Mouse (Mus musculus): ENCODE data around the gene Ski. TPM values are rescaled to one million over a fixed set of nuclear protein-coding genes. Genes with fewer than 3 reads are reported as not detected.

Ski gene
- total and polyA plus RNA-seq, 2 experiments from 2014 or later: 8.8 to 69.8 TPM

DNA sequence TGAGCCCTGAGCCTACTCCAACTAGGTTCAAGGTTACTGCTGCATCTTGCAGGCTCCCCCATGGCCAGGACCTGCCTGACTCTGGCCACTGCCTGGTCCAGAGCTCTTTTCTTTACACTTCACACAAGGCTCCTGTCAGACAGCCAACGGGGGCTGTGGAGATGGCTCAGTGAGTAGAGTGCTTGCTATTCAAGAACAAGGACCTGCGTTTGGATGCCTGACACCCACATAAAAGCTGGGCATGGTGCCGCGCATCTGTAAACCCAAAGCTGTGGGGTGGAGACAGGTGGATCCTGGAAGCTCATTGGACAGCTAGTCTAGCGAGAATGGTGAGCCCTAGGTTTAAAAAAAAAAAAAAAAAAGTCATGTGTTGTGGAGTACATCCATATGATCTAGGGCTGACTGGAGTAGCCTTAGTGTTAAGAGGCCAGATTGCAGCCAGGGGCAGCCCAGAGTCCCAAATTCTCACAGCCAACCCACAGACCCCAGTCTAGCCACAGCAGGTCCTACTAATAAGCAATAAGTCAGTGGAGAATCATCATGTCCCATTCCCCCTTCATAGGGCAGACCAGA, 50.3 kb downstream of the Ski start:
- no peaks in the 10 kb centered on the region for H3K27me3 ChIP-seq (ENCODE audit: insufficient read depth, low read length)
- H3K9me3 ChIP-seq (ENCODE audit: low read length): no peaks in the 10 kb centered on the region
- ATAC-seq (no peak), DNase-seq (ENCODE audit: low spot score) (peak; percentile 57)
- WGBS: 38% methylated on average over 5 of the region's 5 CpGs
- no peaks in the 10 kb centered on the region for H3K36me3 ChIP-seq (ENCODE audit: insufficient read depth, low read length)
- H3K9ac ChIP-seq (replicated peaks; ENCODE audit: low read length): no peak overlapping the region
- TF ChIP-seq CTCF (IDR thresholded peaks at IDR 0.05; ENCODE audit: low read depth): no peak
- peak overlapping the region; percentile 84 for H3K27ac ChIP-seq
- peaks cover 51% of the 10 kb centered on the region for H3K4me1 ChIP-seq (ENCODE audit: insufficient read depth, low read length)
- H3K4me2 ChIP-seq (ENCODE audit: low read depth, low read length): peak overlapping the region; percentile 36; the same call in 1 of the 2 replicates
- H3K4me3 ChIP-seq (ENCODE audit: low read length): no peak overlapping the region

DNA sequence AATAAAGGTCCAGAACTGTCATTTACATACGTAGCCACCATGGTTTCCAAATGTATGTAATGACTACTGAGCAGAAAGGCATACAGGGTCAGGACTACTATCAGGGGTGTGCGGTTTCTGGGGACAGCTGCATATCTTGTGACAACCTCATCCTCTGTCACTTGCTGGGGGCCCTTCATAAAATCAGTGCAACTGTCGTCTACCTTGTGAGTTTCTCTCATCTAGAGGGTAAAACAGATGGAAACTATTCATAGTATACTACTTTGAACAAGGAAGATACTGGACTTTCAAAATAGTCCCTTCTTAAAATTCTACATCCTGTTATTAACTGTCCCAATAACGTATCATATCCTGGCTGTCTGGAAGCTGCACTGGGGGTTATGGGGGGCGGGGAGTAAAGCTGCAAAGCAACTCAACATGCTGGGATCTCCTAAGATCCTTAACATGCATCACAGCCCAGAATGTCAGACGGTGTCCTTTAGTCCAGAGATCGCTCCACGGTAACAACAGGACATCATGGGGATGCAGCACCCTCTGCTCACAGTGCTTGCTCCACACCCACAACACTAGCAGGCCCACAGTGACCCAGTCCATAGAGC, 51.7 kb downstream of the Ski start:
- WGBS: 73% methylated on average over 8 of the region's 8 CpGs

DNA sequence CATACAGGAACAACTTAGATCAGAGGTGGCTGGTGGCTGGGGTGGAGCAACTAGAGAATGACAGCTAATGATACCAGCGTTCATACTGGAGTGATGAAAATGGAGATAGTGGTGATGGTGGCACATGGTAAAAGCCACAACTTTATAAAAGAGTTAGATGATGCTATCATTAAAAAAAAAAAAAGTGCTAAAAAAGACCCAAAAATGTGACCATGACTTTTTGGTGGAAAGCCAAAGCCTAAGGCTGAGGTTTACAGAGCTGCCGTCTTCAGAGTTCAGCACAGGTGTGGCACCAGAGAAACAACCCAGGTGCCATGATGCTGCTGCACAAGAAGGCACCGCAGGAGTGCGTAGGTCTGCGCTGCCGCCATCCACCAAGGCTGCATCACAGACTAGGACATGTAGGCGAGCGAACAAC, 53.5 kb downstream of the Ski start:
- H3K27me3 ChIP-seq (ENCODE audit: insufficient read depth, low read length): no peaks in the 10 kb centered on the region
- H3K27ac ChIP-seq: no peak overlapping the region
- TF ChIP-seq CTCF (IDR thresholded peaks at IDR 0.05; ENCODE audit: low read depth): no peak
- 91% methylated on average over 8 of the region's 8 CpGs for WGBS
- DNase-seq (ENCODE audit: low spot score) (no peak), ATAC-seq (no peak)
- H3K4me1 ChIP-seq (ENCODE audit: insufficient read depth, low read length): peaks cover 45% of the 10 kb centered on the region
- H3K9me3 ChIP-seq (ENCODE audit: low read length): no peaks in the 10 kb centered on the region
- H3K36me3 ChIP-seq (ENCODE audit: insufficient read depth, low read length): no peaks in the 10 kb centered on the region
- H3K4me3 ChIP-seq (ENCODE audit: low read length): no peak overlapping the region
- H3K4me2 ChIP-seq (ENCODE audit: low read depth, low read length): no peak overlapping the region
- H3K9ac ChIP-seq (replicated peaks; ENCODE audit: low read length): no peak overlapping the region

More for the DNA sequence above, 51.7 kb downstream of the Ski start:
- DNase-seq (ENCODE audit: low spot score) (no peak), ATAC-seq (no peak)
- Histone ChIP-seq H3K36me3 (ENCODE audit: insufficient read depth, low read length) (no peaks in the 10 kb centered on the region), H3K9me3 (ENCODE audit: low read length) (no peaks in the 10 kb centered on the region), H3K27me3 (ENCODE audit: insufficient read depth, low read length) (no peaks in the 10 kb centered on the region), H3K9ac (replicated peaks; ENCODE audit: low read length) (no peak overlapping the region), H3K27ac (peak overlapping the region; percentile 84; the same call in 1 of the 2 replicates), H3K4me1 (ENCODE audit: insufficient read depth, low read length) (peaks cover 41% of the 10 kb centered on the region), H3K4me3 (ENCODE audit: low read length) (no peak overlapping the region), H3K4me2 (ENCODE audit: low read depth, low read length) (no peak overlapping the region)
- no peak for TF ChIP-seq CTCF (IDR thresholded peaks at IDR 0.05; ENCODE audit: low read depth)

DNA sequence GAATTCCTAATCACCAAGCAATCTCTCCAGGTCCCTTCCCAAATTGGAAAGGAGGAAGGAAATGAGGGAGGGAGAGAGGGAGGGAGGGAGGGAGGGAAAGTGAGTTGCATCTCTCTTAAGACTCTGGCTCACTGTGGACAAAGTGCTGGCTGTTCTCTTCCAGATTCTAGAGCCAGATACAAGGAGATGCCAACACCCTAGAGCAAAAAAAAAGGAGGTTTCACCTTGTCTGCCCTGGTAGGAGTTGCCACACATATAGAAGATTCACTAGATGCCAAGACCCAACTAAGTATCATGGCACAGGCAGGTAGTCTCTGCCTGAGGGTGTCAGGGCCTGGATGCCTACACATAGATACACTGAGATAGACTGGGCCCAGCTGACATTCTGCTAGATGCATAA, 56.5 kb downstream of the Ski start:
- ATAC-seq: no peak
- H3K4me3 ChIP-seq (ENCODE audit: low read length): no peak overlapping the region

DNA sequence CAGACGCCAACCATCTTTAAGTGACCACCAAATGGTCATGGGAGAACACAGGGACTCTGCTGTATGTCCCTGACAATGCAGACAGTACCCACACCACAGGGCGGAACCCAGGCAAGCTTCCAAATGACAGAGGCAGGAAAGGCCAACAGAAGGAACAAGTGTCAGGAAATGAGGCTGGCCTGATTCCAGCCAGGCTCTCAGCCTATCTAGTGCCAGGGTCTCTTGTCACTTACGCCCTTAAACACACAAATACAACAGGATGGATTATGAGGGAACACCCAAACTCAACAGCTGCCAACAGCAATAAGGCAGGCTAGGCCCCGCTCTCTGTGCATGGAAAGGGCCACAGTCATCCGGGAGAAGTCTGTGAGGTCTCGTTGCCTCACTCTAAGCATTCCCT, 57.8 kb downstream of the Ski start:
- Histone ChIP-seq H3K9me3 (ENCODE audit: low read length) (no peaks in the 10 kb centered on the region), H3K36me3 (ENCODE audit: insufficient read depth, low read length) (no peaks in the 10 kb centered on the region; the same call in 1 of the 2 replicates), H3K4me2 (ENCODE audit: low read depth, low read length) (no peak overlapping the region), H3K27ac (no peak overlapping the region; the same call in 1 of the 2 replicates), H3K4me3 (ENCODE audit: low read length) (no peak overlapping the region), H3K4me1 (ENCODE audit: insufficient read depth, low read length) (peaks cover 24% of the 10 kb centered on the region; the same call in 1 of the 2 replicates), H3K9ac (replicated peaks; ENCODE audit: low read length) (no peak overlapping the region), H3K27me3 (ENCODE audit: insufficient read depth, low read length) (no peaks in the 10 kb centered on the region)
- TF ChIP-seq CTCF (IDR thresholded peaks at IDR 0.05; ENCODE audit: low read depth): no peak
- 50% methylated on average over 6 of the region's 6 CpGs for WGBS
- peak; percentile 33; the same call in 1 of the 2 replicates for ATAC-seq
- peak; percentile 72 for DNase-seq (ENCODE audit: low spot score)

More for the DNA sequence above, 56.5 kb downstream of the Ski start:
- TF ChIP-seq CTCF (IDR thresholded peaks at IDR 0.05; ENCODE audit: low read depth): no peak
- Histone ChIP-seq H3K9ac (replicated peaks; ENCODE audit: low read length) (no peak overlapping the region), H3K4me2 (ENCODE audit: low read depth, low read length) (no peak overlapping the region), H3K27ac (no peak overlapping the region), H3K9me3 (ENCODE audit: low read length) (no peaks in the 10 kb centered on the region), H3K36me3 (ENCODE audit: insufficient read depth, low read length) (no peaks in the 10 kb centered on the region), H3K27me3 (ENCODE audit: insufficient read depth, low read length) (no peaks in the 10 kb centered on the region), H3K4me1 (ENCODE audit: insufficient read depth, low read length) (peaks cover 27% of the 10 kb centered on the region; the same call in 1 of the 2 replicates)
- DNase-seq (ENCODE audit: low spot score): no peak

DNA sequence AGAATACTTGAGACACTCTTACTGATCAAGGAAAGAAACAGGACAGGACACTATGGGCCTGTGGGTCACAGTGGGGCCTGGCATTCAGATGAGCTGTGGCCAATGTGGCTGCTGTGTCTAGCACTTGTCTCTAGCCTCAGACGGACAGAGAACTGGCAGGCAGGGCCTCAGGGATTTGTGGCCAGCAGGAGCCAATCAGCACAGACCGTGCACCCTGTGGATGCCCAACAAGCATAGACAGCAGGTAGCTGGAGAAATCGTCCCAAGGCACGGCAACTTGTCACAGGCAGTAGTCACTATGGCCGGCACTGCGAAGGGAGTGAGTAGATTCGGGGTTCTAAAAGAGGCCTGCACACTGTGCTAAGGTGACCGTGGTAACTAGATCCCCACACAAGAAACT, 58.7 kb downstream of the Ski start:
- H3K9ac ChIP-seq (replicated peaks; ENCODE audit: low read length): no peak overlapping the region
- no peak overlapping the region for H3K4me2 ChIP-seq (ENCODE audit: low read depth, low read length)
- H3K4me1 ChIP-seq (ENCODE audit: insufficient read depth, low read length): peaks cover 24% of the 10 kb centered on the region; the same call in 1 of the 2 replicates
- DNase-seq (ENCODE audit: low spot score) (no peak), ATAC-seq (0 out of 2 replicates have a peak, but pooled peaks have one; percentile 22)
- no peak overlapping the region for H3K4me3 ChIP-seq (ENCODE audit: low read length)
- no peaks in the 10 kb centered on the region for H3K9me3 ChIP-seq (ENCODE audit: low read length)
- no peak for TF ChIP-seq CTCF (IDR thresholded peaks at IDR 0.05; ENCODE audit: low read depth)
- 0 out of 2 replicates have a peak overlapping the region, but pooled peaks have one; percentile 8 for H3K27ac ChIP-seq
- H3K36me3 ChIP-seq (ENCODE audit: insufficient read depth, low read length): peaks cover 9% of the 10 kb centered on the region; the same call in 1 of the 2 replicates
- H3K27me3 ChIP-seq (ENCODE audit: insufficient read depth, low read length): no peaks in the 10 kb centered on the region
- WGBS: 25% methylated on average over 8 of the region's 8 CpGs

DNA sequence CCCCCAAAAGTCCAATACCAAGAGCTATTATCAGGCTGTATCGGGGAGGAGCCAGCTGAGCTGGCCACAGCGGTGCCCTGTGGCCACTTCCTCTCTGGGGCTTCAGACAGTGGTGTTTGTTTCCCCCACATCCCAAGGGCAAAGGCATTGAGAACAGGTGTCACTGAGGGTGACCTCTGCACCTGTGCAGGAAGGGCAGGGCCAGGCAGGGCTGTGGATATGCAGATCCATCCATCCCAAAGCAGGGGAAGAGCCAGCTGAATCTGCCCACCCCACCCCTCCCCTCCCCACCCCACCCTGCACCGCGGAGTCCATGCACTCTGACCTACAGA, 59.1 kb downstream of the Ski start:
- Histone ChIP-seq H3K27ac (0 out of 2 replicates have a peak overlapping the region, but pooled peaks have one; percentile 8), H3K36me3 (ENCODE audit: insufficient read depth, low read length) (peaks cover 13% of the 10 kb centered on the region; the same call in 1 of the 2 replicates), H3K4me1 (ENCODE audit: insufficient read depth, low read length) (peaks cover 24% of the 10 kb centered on the region; the same call in 1 of the 2 replicates), H3K4me3 (ENCODE audit: low read length) (no peak overlapping the region), H3K9ac (replicated peaks; ENCODE audit: low read length) (no peak overlapping the region), H3K9me3 (ENCODE audit: low read length) (no peaks in the 10 kb centered on the region), H3K27me3 (ENCODE audit: insufficient read depth, low read length) (no peaks in the 10 kb centered on the region), H3K4me2 (ENCODE audit: low read depth, low read length) (no peak overlapping the region)
- no peak for DNase-seq (ENCODE audit: low spot score)
- WGBS: 52% methylated on average over 3 of the region's 4 CpGs
- TF ChIP-seq CTCF (IDR thresholded peaks at IDR 0.05; ENCODE audit: low read depth): no peak
- 0 out of 2 replicates have a peak, but pooled peaks have one; percentile 9 for ATAC-seq
